Mouse (Mus musculus) adrenal gland, postnatal 10 days (tissue): ENCODE measurements at regions not wholly inside any gene's neighbourhood (a gene's known extent, or its start where the extent isn't known, plus 50 kb on each side); places are given as distances from the start of the nearest gene placed in this dataset.

ENCODE experiments used
- DNase-seq: peaks from one replicate; pipeline ENCODE4 v3.0.0; 2021; ENCODE audit warnings: mixed read lengths

DNA sequence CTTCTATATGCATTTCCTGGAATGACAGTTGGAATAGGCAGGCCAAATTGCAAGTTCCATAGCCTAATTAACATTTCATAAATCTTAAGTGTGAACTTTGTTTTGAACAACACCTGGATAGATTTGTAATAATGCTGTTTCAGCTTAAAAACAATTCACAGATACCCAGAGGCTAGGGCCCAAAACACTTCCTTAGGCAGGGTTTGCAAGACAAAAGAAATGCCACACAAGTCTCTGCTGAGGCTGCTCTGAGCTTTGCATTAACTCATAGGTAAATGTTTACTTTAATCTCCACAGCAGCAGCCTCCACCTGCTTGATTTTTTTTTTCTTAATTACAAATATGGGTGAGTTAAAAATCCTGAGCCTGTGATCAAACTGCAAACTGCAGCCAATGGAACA lies 118.4 kb downstream of the Gnat3 start:
- no peak for DNase-seq

DNA sequence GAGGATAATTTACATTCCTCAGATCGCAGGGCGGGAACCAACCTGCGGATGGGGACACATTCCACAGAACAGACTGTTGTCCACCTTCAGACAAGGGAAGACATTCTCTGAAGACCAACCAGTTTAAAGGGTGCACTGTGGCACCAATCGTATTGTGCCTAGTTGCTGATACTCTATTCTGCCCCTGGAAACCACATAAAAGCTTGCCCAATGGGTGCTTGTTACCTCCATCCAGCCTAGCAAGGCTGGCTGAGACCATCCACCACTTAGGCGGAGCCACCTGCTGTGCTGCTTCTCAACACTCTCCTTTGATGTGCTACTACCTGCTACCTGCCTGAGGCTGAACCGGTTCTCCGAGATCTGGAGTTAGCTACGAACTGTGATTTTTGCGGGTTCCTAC lies 119.9 kb downstream of the Gnat3 start:
- DNase-seq = no peak

DNA sequence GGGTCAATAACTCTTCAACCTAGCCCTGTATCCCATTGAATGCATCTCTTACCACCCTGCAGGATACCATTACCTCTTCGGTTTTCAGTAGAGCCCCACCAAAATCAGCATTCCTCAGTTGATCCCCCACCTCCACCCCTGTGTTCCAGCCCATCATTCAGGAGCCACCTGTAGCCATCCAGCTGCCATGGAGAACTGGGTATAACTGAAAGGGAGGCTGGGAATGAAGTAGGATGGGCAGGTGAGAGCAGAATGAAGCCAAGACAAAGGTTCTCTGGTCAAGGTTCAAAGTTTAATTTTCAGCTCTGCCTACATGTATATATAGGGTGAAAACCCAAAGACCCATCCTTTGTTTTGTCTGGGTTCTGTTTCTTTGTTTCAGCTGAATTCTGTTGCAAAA lies 121.4 kb downstream of the Gnat3 start:
- DNase-seq = no peak

DNA sequence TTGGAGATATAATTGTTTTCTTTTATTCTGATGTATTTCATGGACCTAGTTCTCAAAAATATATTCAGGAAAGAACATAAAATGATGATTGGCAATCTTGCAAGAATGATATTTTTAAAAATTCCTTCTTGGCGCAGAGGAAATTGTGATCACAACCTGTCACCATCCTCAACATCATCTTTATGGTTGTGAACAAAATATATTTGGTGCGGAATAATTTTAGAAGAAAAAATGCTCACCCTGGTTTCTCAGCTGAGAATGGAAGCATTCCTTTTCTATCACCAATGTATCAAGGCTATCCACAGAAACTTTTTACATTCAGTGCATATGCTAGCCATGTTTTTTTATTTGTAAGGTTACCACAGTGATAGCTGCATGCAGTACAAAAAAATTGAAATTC lies 123.1 kb downstream of the Gnat3 start:
- DNase-seq = no peak

DNA sequence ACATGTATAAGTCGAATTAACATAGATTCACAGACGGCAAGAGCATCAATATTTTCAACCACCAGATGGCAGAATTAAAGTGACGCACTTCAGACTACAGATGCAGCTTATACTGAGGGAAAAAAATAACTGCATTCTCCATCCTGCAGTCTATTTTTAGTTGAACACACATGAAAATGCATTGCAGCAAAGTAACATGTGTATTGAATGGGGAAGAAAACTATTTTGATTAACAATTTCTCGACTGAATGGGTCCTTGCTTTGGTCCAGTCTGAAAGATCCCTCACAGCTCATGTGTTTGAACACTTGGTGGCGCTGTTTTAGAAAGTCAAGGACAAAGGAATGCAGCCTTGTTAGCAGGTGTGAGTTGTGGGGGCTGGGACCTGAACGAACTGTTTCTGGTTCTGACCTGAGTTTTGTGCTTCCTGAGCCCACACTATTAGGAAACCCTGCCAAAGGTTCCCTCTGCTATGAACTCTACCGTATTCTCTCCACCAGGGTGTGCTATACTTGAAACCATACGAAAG lies 125.6 kb downstream of the Gnat3 start:
- peak; percentile 53 for DNase-seq

DNA sequence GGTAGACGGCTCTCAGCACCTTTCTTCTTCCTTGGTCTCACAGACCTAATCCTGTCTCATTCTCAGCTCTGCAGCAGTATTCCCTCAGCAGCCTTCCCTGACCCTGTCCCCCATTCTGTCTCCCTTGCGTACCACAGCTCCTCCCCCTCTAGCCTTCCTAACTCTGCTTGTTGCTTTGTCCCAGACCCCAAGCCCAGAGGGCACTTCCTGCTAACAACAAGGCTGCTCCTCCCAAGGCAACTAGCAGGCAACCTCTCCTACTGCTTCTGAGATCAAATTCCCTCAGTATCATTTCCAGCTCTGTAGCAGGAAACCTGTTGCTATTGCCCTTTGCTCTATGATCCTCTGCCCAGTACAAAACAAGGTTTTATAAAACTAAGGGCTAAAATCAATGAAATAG lies 127.6 kb downstream of the Gnat3 start:
- no peak for DNase-seq

DNA sequence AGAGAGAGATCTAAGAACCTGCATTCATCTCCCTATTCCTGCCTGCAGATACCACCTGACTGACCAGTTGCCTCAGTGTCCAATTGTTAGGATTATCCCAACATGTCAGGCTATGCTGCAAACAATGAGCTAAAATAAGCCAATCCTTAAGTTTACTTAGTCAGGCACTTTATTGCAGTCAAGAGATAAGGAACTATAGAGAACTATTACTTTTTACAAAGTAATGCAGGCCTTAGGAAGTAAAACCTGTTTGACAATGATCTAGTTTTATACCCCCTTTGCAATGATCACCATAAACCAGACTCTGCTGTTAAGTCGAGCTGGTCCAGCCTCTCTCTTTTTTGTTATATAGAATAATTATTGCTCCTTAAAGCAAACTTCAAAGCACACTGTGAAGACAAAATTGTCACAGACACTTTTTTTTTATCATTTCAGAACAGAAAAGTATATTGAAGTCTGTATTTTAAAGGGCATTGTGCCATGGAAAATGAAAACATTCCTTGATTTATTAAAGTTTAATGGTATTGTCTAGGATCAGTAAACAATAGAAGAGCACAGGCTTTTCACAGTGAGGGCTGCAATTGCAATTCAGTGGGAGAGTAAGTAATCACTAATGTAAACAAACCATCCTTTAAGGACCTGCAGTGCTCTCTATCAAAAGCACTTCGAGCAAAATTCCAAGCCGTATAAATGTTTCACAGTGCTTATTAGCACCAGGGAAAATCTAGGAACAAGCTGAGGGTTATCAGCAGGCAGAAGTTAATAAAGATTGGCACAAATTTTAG lies 152.7 kb downstream of the Gnat3 start:
- DNase-seq = no peak

DNA sequence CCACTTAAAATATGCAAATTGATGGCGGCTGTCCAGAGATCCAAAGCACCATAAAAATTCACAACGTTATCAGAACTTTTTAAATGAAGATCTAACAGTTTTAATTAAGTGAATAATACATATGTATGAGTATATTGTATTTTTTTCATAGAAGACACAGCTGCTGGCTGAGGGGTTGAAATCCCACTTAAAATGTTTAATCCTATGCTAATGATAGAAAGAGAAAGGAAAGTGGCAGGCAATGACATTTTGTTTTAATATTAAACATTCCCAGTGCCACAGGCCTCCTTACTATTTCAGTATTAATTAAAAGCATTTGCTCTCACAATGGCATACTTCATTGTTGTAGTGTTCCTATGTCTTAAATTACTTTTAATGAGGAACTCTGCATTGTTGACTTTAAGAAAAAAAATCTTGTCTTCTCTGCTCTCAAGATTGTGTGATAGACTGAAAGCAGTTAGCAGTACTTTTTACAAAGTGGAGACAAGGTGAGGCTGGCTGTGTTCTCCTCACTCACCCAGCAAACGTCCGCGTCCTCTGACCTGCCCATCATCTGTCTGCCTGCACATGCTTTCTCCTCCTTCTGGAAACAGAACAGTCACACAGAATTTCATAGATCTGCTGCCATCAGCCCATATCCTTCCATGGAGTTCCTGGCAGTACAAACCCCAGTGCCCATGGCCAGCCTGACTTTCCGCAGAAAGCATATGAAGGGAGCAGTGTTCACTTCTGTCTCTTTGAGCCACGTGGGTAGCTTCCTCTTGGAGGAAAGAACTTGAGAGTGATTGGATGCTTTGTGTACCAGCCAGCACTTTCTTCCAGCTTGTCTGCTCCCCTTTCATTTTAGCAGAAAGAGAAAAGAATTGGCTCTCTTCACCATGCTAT lies 173.7 kb downstream of the Gnat3 start:
- DNase-seq = no peak

DNA sequence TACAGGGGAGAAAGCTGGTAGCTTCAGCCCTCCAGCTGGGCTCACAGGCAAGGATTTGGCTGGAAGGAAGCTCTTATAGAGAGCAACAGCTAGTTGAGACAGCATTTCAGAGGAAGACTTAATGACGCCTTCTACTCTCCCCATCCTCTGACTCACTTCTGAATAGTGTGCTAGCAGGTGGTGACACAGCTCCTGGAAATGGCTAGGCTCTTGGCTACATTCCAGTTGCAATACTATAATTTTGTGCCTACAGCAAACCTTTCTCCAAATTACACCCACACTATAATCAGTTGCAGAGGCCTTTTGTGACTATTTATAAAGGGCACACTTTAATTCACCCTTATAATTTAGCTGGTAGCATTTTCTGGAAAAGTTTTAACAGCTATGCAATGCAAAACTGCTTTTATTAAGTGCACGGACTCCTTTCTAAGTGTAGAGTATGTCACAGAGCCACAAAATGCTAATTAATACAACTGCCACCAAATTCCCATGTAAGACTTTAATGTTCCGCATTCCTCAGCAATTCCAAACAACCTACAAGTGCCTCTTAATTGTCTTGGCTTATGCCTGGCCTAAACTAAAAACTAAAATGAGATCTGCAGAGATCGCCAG lies 175.2 kb downstream of the Gnat3 start:
- DNase-seq = no peak

DNA sequence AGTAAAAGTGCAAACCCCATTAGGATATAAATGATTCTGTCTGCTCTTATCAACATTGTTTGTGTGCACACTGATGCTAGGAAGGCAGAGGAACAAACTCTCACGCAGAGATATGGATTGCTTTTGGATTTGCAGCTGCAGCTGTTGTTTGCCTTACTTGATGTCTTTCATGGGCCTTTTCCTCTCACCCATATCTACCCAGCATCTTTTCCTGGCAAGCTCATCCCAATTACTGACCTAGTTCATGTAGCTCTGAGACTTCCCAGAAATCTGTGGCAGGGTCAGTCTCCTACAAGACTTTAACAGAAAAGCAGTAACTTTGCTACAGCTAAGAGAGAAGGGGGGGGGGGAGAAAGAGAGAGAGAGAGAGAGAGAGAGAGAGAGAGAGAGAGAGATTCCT lies 189.9 kb downstream of the Gnat3 start:
- DNase-seq = no peak

DNA sequence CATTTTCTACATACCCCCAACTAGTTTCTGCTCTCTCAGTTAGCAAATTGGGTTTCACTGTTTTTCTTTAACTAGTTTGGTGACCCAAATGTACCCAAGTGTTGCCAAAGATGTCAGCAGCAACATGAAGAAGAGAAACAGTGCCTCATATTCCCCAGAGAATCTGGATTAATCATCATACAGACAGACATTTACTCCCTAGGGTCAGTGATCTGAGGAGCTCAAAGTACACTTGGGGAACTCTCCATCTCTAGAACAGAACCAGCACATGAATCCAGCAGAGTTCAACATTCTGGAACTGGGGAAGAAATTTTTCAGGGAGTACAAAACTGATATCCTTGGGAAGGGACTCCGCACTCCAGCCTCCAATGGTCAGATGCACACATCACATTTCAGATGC lies 191.4 kb downstream of the Gnat3 start:
- no peak for DNase-seq

DNA sequence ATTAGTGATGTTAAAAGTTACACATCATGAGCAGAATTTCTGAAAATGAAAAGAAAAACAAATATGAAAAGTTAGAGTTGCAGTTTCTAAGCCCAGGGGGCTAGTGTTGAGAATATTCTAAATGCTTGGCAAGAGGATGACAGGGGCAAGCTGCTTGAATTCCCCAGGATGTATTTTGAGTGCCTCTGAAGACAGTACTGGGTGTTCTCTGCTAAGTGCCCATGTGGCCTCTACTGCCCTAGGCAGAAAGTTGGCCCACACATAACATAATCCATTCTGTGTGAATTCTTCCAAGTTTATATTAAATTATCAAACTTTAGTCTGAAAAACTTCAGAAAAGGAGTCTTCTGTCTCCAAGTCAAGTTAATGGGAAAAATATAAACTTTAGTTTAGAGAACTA lies 196.6 kb downstream of the Gnai1 start:
- no peak for DNase-seq

DNA sequence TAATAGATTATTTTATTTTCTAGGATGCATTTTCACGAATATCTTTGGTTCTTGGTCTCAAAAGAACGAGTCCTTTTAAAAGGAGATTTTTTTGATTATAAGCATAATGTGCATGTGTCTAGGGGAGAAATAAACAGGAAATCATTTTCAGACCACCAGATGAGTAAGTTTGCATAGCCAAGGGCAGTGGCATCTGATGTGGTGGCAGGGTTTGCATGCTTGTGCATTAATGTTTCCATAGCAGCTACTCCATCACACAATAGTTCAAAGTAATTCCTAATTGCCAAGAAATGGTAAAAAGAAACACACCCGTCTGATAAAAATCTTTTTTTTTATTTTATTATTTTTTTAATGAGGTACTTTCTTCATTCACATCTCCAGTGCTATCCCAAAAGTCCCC lies 182.3 kb downstream of the Gnai1 start:
- DNase-seq = no peak

DNA sequence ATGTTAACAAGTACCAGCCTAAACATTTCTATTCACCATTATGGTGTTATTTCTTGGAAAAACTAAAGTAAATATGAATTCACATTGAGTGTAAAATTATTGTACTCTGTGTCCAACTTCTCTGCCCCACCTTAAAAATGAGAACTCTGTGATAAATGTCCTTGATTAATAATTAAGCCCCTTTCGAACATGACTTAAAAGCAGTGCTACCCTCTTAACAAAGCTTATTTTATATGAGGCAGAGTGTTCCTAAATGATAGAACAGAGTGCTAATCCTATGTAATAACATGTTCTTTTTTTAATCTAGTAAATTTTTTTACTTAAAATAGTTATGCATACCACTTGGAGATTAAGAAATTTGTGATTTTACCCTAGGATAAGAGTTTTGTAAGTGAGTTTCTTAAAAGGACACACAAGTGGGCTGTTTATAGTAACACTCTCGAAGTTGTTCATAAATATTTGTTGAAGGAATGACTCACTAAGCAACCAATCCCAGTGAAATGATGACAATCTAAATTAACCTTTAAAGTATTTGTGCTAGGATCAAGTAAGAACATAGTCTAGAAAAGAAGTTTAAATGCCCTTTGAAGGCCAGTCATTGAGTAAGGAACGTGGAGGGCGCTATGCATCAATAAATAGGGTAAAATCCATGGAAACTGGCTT lies 148.6 kb downstream of the Gnai1 start:
- no peak for DNase-seq
